Mouse (Mus musculus): ENCODE results near the gene Itga5.

DNA sequence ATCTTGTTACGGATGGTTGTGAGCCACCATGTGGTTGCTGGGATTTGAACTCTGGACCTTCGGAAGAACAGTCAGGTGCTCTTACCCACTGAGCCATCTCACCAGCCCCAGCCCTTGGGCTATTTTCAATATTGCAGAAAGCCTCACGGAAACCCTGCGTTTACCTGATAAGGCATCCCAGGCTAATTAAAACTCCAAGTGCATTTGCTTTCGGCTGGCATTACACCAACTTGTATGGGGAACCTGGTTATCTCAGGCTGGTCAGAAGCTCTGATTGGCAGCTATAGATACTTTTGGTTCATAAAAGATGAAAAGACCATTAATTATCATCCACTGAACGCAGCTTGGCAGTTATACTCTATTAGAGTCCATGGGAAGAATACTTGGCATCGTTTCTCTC is 4.2 kb downstream of the Itga5 start:
- no peak for TF ChIP-seq CHD2 (IDR thresholded peaks at IDR 0.05; ENCODE audit: low read depth, low read length)
- TF ChIP-seq HCFC1 (IDR thresholded peaks at IDR 0.05; ENCODE audit: borderline replicate concordance, insufficient read depth, low read length), result no peak
- no peak for TF ChIP-seq ZC3H11A (IDR thresholded peaks at IDR 0.05; ENCODE audit: borderline replicate concordance, low read depth, low read length)
- no peak for TF ChIP-seq ZNF384 (IDR thresholded peaks at IDR 0.05; ENCODE audit: low read depth, low read length)
- TF ChIP-seq MAFK (IDR thresholded peaks at IDR 0.05; ENCODE audit: insufficient read depth, low read depth, low read length), result no peak
